Mouse (Mus musculus): ENCODE measurements around the gene Serpinf2.

GRCm38 (mm10) chr11:75487496-75487895, 48.1 kb upstream of the Serpinf2 start:
- TF ChIP-seq GATA1 (IDR thresholded peaks at IDR 0.05; ENCODE audit: borderline replicate concordance, low read length): no peak
- TF ChIP-seq FLI1 (IDR thresholded peaks at IDR 0.05; ENCODE audit: low read length): no peak

Data from megakaryocyte, embryonic 14.5 days (primary cell).